Mouse (Mus musculus) bone marrow, adult 2 months (tissue): ENCODE results near the gene Adam33.

Source experiments
- CTCF ChIP-seq: fragments of 200-500 bp; IDR thresholded peaks from 2 replicates; pipeline ENCODE4 v1.5.1; 2011; ENCODE audit warnings: low read length, control low read depth; ENCODE audit not compliant: control insufficient read depth, insufficient read depth
- POLR2A ChIP-seq: fragments of 200-500 bp; IDR thresholded peaks from 2 replicates; pipeline ENCODE4 v1.6.1; 2011; ENCODE audit warnings: low read depth, mild to moderate bottlenecking, control low read depth, low read length, borderline replicate concordance; ENCODE audit not compliant: control insufficient read depth

- TF ChIP-seq CTCF, result no peak
- TF ChIP-seq POLR2A, result no peak
Observed at GRCm38 (mm10) chr2:131097087-131097486, 33.5 kb upstream of the Adam33 start.
